Mouse (Mus musculus): Measurements from ENCODE around the gene Kif1a. TPM values are rescaled to one million over a fixed set of nuclear protein-coding genes. Genes with fewer than 3 reads are reported as not detected.

The Kif1a gene
- total RNA-seq (2014; fragmentation: Nextera tagmentation) (not detected in 2 replicates), total RNA-seq (2017) (not detected in 2 replicates)

DNA sequence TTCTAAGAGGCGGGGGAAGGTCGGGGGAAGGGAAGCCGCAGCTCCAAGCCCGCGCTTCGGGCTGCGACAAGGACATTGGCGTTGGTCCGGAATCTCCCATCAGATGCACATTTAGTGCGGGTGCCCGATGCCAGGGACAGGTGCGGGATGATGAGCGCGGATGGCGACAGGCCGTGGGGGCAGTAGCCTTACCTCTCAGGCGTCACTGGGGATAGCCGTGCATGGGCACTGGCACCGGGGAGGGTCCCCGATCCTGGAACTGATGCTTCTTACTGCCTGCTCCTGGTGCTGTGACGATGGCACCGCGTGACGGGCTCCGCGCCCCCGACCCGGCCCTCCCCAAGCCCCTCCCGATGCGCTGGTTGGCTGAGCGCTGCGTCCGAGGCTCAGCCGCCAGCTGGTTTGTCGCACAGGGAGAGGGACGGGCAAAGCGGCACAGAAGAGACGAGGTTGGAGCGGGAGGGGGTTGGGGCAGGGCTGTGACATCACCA lies at the start of gene Kif1a:
Gene Kif1a (minus strand): TSS at position 381 of the 491 bp plus-strand sequence.
- ATAC-seq (replicated peaks; ENCODE audit: low FRiP score, low TSS enrichment, poor library complexity, severe bottlenecking): no peak

GRCm38 (mm10) chr1:93150907-93151661 lies 49.3 kb upstream of the Kif1a start:
- no peak for ATAC-seq (replicated peaks; ENCODE audit: low FRiP score, low TSS enrichment, poor library complexity, severe bottlenecking)

GRCm38 (mm10) chr1:93144176-93144575 lies 42.4 kb upstream of the Kif1a start:
- ATAC-seq (replicated peaks; ENCODE audit: low FRiP score, low TSS enrichment, poor library complexity, severe bottlenecking): no peak

DNA sequence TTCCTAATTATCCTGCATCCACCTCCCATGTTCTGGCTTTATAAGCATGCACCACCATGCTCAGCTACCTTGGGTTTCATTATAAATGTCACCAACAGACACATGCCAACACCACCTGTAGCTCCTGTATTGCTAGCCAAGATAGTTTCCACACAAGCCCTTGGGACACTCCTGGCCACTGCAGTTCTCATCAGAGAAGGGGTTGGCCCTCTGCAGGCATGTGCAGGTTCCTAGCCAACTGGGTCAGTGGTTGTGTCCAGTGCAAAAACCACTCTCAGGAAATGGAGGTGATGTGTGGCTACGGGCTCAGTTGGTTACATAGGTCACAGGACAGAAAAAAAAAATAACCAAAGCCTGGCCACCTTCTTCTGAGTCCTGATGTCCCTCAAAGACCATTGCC lies 41.1 kb upstream of the Kif1a start:
- no peak for ATAC-seq (replicated peaks; ENCODE audit: low FRiP score, low TSS enrichment, poor library complexity, severe bottlenecking)

GRCm38 (mm10) chr1:93139713-93140112 lies 38.0 kb upstream of the Kif1a start:
- no peak for ATAC-seq (replicated peaks; ENCODE audit: low FRiP score, low TSS enrichment, poor library complexity, severe bottlenecking)

DNA sequence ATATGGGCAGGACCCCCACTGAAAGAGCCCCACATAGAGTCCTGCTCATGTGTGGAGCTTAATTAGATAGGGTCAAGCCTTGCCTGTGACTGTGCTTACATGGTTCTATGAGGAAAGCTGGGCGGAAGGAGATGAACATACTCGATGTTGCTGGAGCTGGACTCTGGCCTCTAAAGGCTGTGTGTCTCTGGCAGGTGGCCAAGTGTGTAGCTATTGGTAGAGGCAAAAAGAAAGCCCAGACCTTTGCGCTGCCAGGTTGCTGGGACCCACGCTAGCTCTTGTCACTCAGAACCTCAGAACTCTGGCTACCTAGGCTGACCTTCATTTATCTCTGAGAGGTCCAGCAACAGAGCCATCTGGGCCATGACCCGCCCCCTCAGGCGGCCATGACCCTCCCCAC lies 36.8 kb upstream of the Kif1a start:
- no peak for ATAC-seq (replicated peaks; ENCODE audit: low FRiP score, low TSS enrichment, poor library complexity, severe bottlenecking)

- ATAC-seq (replicated peaks; ENCODE audit: low FRiP score, low TSS enrichment, poor library complexity, severe bottlenecking): no peak
These were observed 33.3 kb upstream of the Kif1a start, which contains the start of gene Agxt for GRCm38 (mm10) chr1:93135036-93135526. Gene Agxt (plus strand): TSS chr1:93135240.

DNA sequence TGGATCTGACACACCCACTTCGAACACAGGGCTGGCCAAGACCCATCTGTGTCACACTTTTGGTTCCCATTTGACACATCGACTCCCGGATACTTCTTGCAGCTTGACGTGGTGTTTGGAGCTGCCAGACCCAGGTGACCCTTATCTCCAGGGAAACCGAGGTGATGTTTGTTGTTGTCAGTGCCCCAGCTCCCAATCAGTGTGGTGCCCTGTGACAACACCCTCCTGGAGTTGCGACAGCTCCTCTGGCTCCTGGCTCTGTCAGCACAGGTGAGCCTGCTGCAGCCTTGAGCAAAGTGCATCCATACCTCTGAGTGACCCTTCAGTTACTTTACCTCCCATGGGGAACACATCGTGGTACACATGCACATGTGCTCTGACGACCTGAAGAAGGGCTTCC lies 30.9 kb upstream of the Kif1a start:
- no peak for ATAC-seq (replicated peaks; ENCODE audit: low FRiP score, low TSS enrichment, poor library complexity, severe bottlenecking)

DNA sequence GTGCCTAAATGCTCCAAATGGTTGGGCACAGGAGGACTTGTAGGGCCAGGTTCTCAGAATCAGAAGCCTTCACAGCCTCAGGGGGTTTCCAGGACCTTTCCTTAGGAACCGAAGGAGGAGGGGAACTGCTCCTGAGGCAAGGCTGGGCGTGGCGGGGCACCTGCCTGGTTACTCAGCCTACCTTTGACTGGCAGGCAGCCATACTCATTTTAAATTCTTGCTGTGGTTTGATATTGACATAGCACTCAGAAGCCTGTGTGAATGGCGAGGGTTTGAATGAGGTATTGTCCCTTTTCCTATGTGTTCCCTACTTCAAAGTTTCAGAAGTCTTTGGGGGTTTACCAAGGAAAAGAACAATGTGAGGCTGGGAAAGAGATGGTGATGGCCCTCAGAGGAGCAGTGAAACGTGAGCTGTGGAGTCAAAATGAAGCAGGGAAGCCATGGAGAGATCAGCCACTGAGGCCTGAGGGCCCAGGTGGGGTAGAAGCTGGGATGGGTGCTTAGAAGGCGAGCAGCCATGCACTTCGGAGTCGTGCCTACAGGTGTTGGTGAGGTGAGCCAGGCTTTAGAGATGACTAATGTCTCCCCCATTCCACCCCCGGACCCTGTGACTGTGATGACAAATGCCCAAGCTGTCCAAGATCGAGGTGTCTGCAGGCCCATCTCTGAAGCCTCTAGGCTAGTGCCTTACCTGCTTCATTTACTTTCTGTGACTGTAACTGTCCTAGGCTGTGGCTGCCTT lies 28.7 kb upstream of the Kif1a start:
- no peak for ATAC-seq (replicated peaks; ENCODE audit: low FRiP score, low TSS enrichment, poor library complexity, severe bottlenecking)

DNA sequence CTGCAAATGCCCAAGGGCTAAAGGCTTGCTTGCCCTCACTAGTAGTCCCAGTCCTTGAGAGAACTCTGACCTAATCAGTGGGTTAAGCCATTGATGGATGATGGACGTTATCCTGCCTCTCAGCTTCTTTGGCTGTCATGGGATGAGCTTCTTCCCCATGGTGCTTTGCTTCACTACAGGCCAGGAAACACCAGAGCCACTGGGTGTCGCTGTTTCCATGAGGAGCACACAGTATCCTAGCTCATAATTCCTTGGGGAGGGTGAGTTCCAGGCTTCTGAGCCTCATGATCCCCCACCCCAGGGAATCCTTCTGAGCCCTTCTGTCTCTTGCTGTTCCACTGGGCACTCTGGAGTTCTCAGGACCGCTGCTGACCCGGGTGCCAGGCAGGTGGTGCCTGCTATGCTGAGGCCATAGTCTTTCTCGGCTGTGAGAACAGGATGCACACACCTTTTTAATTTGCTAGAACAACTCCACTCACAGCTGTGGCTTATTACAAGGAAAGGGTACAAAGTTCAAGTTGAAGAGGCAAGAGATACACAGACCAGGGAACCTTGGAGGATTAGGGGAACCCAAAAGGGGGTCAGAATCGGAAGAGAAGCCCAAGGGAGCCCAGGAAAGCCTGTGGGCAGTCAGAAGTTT lies 27.1 kb upstream of the Kif1a start:
- ATAC-seq (replicated peaks; ENCODE audit: low FRiP score, low TSS enrichment, poor library complexity, severe bottlenecking): peak; percentile 57; the same call in 1 of the 2 replicates

DNA sequence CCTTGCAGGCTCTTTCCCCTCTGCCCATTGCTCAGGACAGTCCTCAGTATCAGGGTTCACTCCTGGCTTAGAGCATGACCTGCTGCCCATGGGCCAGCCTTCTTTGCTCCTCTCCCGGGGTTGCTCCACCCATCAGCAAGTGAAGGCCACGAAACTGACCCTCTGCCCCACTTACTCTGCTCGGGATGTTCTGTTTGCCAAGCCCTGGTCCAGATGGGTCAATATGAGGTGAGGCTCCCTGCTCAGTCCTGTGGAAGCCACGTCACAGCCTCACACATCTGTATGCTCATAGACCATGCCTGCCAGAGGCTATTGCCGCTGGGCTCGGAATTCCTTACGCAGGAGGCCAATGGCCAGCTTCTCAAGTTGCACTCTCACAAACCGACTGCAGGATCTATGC lies 26.5 kb upstream of the Kif1a start:
- no peak for ATAC-seq (replicated peaks; ENCODE audit: low FRiP score, low TSS enrichment, poor library complexity, severe bottlenecking)

DNA sequence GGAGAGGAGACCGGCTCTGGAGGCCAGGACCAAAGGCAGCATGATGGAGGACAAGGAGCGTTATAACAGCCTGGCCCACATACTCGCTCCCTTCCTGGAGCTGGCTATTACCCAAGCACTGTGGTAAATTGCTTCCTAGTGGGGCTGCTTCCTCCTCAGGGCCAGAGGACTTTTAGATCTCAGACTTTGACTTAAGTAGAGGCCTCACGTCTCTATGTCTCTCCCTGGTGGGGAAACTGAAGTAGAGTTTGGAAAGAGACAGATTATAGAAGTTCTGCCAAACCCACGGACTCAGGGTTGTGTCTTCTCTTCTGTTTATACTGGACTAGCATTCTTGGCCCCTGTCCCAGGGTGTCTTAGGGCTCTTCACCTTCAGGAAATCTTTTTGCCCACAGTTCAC lies 23.5 kb upstream of the Kif1a start:
- ATAC-seq (replicated peaks; ENCODE audit: low FRiP score, low TSS enrichment, poor library complexity, severe bottlenecking): no peak

- ATAC-seq (replicated peaks; ENCODE audit: low FRiP score, low TSS enrichment, poor library complexity, severe bottlenecking): no peak
These were observed 22.3 kb upstream of the Kif1a start for GRCm38 (mm10) chr1:93124066-93124465.

DNA sequence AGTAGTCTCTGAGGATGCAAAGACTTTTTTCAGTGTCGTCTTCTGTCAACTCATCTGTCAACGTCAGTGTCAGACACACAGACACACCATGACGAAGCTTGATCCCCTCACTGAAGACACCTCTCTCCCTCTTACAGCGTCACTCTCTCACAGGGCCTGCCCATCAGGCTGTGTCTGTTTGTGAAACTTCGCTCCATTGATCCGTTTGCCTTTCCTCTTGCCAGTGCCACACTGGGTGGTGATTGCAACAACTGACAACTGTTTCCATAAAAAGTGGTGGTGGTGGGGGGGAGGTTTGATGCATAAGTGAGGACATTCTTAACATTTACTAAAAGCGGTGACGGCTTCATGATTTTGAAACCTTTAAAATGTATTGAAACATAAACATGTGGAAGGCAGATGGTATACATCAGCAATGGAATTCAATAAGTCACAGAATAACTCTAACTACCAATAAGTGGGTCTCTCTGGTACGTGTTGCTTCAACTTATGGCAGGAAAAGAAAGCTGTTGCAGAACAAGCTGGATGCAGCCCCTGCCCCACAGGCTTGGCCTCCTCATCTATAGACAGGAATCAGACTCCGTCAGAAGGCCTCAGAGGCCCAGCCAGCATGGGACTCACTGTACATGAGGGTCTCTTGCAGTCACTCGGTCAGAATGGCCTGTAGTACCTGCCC lies 21.6 kb upstream of the Kif1a start:
- no peak for ATAC-seq (replicated peaks; ENCODE audit: low FRiP score, low TSS enrichment, poor library complexity, severe bottlenecking)

DNA sequence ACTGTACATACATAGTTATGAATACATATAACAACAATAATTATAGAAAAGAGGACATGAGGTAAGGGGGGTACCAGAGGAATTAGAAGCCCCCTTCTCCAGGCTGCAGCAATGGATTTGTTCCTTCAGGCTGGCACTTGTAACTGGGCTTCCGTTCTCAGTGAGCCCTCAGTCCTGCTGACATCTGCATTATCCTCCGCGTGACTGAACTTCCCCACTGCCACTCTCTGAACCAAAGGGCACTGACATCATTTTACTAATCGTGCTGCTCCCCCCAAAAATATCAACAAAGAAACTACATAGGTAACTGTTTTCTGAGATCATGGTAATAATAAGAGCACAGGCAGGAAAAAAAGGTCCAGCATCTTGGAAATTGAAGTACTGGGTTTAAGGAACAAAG lies 17.1 kb upstream of the Kif1a start:
- no peak for ATAC-seq (replicated peaks; ENCODE audit: low FRiP score, low TSS enrichment, poor library complexity, severe bottlenecking)

- ATAC-seq (replicated peaks; ENCODE audit: low FRiP score, low TSS enrichment, poor library complexity, severe bottlenecking): no peak
These were observed 13.7 kb upstream of the Kif1a start for GRCm38 (mm10) chr1:93115471-93115870.

- ATAC-seq (replicated peaks; ENCODE audit: low FRiP score, low TSS enrichment, poor library complexity, severe bottlenecking): peak; percentile 95
These were observed 13.1 kb upstream of the Kif1a start for GRCm38 (mm10) chr1:93114713-93115463.

GRCm38 (mm10) chr1:93102700-93103099 lies 949 bp upstream of the Kif1a start:
- no peak for ATAC-seq (replicated peaks; ENCODE audit: low FRiP score, low TSS enrichment, poor library complexity, severe bottlenecking)
